Mouse (Mus musculus) ovary, adult 18-20 months (tissue): ENCODE results near the gene Gm47996.
"Not testable (repeated sequence)": the region's sequence is repeated elsewhere in the genome, so short reads cannot be mapped to it uniquely, and the experiment has no call there.

Source experiments
- DNase-seq: peaks from one replicate; pipeline ENCODE4 v3.0.0; 2022; ENCODE audit warnings: low spot score, mixed read lengths

The Gm47996 gene

DNA sequence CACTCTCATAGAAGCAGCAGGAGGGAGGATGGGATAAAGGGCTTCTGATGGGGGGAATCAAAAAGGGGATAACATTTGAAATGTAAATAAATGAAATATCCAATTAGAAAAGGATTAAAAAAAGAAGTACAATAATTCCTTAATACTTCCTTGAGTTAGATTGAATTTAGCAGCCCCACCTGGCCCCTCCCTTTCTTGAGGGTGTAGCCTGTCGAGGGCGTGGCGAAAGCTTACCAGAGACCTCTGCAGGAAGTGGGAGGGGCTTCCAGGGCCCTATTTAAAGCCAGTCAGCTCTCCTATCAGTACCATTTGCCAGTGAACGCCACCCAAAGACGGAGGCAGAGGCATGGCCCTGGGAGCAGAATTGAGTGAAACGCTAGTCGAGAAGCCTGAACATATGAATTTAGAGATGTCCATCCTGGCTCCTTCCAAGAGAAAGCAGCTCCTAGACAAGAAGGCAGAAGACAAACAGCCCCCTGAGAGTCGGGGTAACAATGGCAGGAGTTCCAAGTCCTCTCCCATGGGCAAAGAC, at the start of gene Gm47996:
Gene Gm47996, plus strand, starts transcription at position 308 of the 532 bp plus-strand sequence.
- DNase-seq, result not testable (repeated sequence)

DNA sequence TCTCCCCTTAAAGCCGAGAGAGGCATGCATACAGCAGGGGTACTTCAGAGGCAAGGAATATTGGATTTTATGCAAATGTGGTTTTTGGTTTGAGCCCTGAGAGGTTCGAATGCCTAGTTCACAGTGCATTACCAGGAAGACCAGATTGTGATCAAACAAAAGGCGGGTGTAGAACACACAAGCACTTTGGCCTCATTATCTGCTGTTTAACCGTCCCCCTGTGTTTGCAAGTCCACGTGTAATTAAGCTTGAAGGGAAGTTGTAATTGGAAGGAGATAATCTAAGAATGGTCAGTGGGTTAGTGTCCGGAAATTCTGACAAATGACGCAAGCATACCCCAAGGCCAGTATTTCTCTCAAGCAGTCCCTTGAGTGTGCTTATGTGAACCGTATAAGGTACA, 43.9 kb upstream of the Gm47996 start:
- no peak for DNase-seq

DNA sequence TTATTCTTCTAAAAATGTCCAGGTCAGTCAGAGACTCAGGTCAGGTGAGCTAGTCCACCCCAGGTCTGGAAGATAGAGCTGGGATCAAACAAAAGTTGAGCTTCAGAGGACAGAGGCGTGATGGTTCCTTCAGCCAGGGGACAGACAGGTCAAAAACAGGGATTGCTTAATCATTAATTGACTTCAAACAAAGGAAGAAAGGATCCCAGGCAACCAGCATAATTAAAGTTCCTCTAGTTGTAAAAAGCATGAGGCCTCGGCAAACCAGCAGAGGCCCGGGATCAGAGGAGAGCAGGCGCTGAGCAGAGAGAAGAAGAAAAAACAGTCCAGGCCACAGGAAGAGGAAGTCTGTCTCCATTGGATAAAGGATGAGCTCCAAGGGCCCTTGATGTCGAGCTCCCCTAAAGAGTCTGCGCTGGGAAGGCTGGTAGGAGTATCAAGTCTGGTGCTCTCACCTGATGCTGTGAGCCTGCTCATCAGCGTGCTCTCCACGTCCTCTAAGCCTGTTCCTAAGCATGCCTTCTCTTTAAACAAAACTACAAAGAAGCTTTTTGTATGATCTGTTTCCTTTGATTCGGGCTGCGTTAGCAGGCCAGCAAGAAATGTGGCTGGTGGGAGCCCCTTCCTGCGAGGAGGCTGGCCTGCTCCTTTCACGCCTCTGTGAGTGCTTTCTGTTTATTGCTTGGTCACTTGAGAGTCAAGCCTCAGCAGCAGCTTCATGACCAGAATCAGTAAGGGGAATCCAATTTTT, 42.5 kb upstream of the Gm47996 start:
- DNase-seq, result no peak

- no peak for DNase-seq
Measured at GRCm38 (mm10) chr1:151168637-151169036, 41.3 kb upstream of the Gm47996 start.

DNA sequence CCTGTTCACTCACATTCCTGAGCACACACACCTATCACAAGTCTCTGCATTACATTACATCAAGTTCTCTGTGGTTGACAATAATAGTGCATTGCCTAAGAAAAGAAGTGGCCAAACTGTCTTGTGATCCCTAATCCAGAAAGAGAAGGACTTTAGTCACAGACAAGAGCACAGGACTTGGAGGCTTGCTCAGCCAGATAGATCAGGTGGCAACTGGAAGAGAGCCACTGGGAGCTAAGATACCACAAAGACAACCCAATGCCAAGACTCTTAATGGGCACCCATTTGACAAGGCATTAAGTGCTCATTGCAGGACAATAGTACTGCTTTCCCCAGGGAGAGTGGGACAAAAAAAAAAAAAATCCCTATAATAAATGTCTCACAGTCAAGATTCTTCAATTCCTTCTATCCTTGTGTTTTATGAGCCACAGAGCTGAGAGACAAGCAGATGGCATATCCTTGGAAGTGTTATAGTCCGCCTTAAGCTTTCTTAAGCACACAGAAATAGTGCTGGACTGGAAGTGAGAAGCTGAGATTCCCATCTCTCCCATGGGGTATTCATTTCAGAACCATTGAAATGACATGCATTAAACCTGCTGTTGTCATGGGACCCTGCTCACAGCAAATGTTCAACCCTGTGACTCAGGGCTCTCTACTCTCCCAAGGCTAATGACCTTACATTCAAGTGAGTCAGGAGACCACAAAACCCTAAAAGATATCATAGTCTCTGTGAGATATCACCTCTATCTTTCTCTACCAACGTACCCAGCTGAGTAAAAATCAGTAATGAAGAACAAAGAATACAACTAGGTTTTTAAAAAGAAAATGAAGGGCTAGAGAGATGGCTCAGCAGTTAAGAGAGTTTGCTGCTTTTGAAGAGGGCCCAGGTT, 38.1 kb upstream of the Gm47996 start:
- DNase-seq, result no peak

DNA sequence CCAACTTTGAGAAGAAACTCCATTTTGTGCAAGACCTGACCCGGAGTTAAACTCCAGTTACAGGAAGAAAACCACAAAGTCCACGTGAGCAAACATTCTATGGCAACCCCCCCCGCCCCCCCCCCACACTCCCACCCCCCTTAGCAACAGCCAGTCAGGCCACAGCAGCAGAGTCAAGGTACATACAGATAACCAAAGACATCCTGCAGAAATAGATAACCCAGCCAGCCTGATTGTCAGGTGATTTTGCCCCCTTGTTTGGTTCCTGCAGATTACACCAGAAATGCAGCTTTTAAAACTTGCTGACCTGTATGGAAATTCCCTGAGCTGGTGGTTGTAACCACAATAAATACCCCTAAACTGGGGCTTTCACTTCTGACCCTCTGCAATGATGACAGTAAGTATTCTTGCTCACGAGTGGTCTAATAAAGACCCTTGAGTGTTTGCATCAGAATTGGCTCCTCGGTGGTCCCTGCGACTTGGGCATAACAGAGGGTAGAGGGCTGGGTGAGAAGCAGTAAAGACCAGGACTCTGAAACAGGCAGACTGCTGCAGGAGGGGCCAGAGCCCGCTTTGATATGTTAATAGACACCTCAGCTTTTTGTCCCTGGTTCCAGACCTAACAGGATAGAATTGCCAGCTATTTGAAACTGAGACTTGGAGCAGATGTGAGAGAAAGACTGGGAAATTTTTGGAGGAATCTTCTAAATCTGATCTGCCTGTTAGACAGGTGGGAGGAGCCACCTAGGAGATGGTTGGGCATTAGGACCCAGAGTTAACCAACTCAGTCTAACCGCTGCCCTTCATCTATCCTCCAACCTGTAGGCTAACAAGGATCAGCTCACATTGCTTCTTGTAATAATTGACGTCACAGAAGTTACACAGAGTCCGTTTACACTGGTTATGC, 32.6 kb upstream of the Gm47996 start:
- no peak for DNase-seq

GRCm38 (mm10) chr1:151177937-151178271, 32.0 kb upstream of the Gm47996 start:
- no peak for DNase-seq

GRCm38 (mm10) chr1:151178505-151179083, 31.3 kb upstream of the Gm47996 start:
- DNase-seq, result no peak

GRCm38 (mm10) chr1:151180167-151180566, 29.8 kb upstream of the Gm47996 start:
- DNase-seq, result no peak

- DNase-seq, result not testable (repeated sequence)
Measured at GRCm38 (mm10) chr1:151182266-151182665, 27.7 kb upstream of the Gm47996 start, which contains the start of gene Gm47985. TSS of gene Gm47985 (plus strand) at chr1:151182537.

GRCm38 (mm10) chr1:151186186-151186585, 23.7 kb upstream of the Gm47996 start:
- DNase-seq, result not testable (repeated sequence)

DNA sequence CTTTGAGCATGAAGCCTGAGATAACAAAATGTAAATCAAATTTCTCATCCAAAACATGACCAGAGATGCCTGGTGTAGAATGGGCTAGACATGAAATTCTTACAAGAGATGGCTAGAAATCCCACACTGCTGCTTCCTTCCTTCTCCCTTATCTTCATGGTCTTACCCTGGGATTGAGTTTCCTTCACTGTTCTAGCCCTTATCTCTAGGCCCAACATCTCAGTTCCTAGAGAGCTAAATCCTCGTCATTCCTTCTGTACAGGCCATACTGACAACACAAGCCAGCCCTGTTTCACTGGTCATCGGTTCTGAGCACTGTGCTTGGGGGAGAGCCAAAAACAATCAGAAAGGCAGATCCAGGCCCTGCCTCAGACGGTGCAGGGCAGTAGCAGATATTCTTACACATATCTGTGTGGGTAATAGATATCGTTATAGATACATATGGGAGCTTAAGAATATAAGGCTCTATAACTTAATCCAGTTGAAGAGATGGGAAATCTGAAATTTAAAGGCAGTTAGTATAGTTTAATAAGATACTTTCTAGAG, 23.0 kb upstream of the Gm47996 start:
- not testable (repeated sequence) for DNase-seq

GRCm38 (mm10) chr1:151188469-151188868, 21.5 kb upstream of the Gm47996 start:
- no peak for DNase-seq

GRCm38 (mm10) chr1:151192075-151192474, 17.9 kb upstream of the Gm47996 start, which contains the start of gene Gm8947:
TSS of gene Gm8947 (plus strand) at chr1:151192376.
- not testable (repeated sequence) for DNase-seq

- DNase-seq, result not testable (repeated sequence)
Measured at GRCm38 (mm10) chr1:151192739-151193138, 17.2 kb upstream of the Gm47996 start.

DNA sequence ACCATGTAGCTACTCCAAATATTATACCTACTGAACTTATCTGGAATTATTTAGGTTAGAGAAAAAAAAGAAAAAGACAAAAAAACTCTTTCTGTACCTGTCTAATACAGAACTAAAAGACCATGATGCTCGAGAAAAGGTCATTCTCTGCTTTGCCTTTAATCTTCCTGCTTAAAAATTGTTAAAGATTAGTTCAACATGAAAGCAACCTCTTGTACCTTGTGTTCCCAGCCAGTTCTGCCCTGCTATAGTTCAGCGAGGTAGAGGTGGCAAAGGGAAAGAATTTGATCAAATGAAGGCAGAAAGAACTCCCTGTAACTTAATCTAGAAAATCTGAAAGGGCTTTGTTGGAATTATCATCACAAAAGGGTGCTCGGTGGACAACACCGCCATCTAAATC, 13.9 kb upstream of the Gm47996 start:
- not testable (repeated sequence) for DNase-seq

DNA sequence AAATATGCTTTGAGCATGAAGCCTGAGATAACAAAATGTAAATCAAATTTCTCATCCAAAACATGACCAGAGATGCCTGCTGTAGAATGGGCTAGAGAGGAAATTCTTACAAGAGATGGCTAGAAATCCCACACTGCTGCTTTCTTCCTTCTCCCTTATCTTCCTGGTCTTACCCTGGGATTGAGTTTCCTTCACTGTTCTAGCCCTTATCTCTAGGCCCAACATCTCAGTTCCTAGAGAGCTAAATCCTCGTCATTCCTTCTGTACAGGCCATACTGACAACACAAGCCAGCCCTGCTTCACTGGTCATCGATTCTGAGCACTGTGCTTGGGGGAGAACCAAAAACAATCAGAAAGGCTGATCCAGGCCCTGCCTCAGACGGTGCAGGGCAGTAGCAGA, 13.2 kb upstream of the Gm47996 start:
- DNase-seq, result not testable (repeated sequence)

DNA sequence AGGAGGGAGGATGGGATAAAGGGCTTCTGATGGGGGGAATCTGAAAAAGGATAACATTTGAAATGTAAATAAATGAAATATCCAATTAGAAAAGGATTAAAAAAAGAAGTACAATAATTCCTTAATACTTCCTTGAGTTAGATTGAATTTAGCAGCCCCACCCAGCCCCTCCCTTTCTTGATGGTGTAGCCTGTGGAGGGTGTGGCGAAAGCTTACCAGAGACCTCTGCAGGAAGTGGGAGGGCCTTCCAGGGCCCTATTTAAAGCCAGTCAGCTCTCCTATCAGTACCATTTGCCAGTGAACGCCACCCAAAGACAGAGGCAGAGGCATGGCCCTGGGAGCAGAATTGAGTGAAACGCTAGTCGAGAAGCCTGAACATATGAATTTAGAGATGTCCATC, 11.8 kb upstream of the Gm47996 start, which contains the start of gene Gm47995:
Gene Gm47995, plus strand, starts transcription at position 329 of the 400 bp plus-strand sequence.
- DNase-seq, result not testable (repeated sequence)

DNA sequence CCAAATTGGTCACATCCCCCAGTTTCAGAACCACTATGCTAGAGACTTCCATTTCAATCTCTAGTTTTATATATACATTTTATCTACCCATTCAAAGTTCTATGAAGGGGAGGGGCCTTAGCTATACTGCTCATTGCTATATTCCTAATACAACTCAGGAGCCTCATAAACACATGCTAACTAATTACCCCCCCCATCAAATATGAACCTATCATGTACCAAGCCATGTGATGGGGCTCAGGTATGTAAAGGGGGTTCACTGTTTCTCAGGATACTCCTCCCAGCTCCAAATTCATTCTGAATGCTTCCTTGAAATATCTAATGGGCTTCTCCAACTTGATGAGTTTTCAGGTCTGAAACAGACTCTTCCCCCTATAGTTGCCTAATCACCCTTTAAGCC, 9.3 kb upstream of the Gm47996 start:
- not testable (repeated sequence) for DNase-seq

DNA sequence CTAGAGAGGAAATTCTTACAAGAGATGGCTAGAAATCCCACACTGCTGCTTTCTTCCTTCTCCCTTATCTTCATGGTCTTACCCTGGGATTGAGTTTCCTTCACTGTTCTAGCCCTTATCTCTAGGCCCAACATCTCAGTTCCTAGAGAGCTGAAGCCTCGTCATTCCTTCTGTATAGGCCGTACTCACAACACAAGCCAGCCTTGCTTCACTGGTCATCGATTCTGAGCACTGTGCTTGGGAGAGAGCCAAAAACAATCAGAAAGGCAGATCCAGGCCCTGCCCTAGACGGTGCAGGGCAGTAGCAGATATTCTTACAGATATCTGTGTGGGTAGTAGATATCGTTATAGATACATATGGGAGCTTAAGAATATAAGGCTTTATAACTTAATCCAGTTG, 7.2 kb upstream of the Gm47996 start:
- DNase-seq, result not testable (repeated sequence)

DNA sequence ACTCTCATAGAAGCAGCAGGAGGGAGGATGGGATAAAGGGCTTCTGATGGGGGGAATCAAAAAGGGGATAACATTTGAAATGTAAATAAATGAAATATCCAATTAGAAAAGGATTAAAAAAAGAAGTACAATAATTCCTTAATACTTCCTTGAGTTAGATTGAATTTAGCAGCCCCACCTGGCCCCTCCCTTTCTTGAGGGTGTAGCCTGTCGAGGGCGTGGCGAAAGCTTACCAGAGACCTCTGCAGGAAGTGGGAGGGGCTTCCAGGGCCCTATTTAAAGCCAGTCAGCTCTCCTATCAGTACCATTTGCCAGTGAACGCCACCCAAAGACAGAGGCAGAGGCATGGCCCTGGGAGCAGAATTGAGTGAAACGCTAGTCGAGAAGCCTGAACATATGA, 6.1 kb upstream of the Gm47996 start, which contains the start of gene 3110040M04Rik:
Gene 3110040M04Rik, plus strand, starts transcription at position 304 of the 400 bp plus-strand sequence.
- DNase-seq, result not testable (repeated sequence)
